14 mouse cellular contexts compared by ENCODE assay signal in genomic region chr4:137480993-137481340, GRCm38 (mm10). TPM values are rescaled to one million over a fixed set of nuclear protein-coding genes. Genes with fewer than 3 reads are reported as not detected.
A peak's percentile ranks its signal among the peaks of the same experiment; 100 is the strongest.
DNase-seq lines count a peak whose midpoint lies in the region; ATAC-seq and TF ChIP-seq lines count a peak whose summit lies in the region.
"Had no signal": no experiment of that assay in that cellular context is flagged by ENCODE, and none has a peak within 500 bp of the region (broad histone marks: within the 10 kb centered on the region; RNA-seq: fewer than 3 reads in every experiment).

No protein-coding gene starts in this region.

- H3K4me3 ChIP-seq in hindbrain, embryonic 13.5 days = no peak overlapping the region
- H3K4me3 ChIP-seq in hindbrain, embryonic 16.5 days (ENCODE audit: low read length) = no peak overlapping the region
- H3K4me3 ChIP-seq in embryonic facial prominence, embryonic 14.5 days (ENCODE audit: low read depth, low read length) = no peak overlapping the region
- no peak overlapping the region for H3K4me3 ChIP-seq in liver, embryonic 13.5 days (replicated peaks)

- H3K4me2 ChIP-seq in hindbrain, embryonic 13.5 days = no peak overlapping the region
- H3K4me2 ChIP-seq in hindbrain, embryonic 16.5 days (ENCODE audit: low read length) = no peak overlapping the region
- no peak overlapping the region for H3K4me2 ChIP-seq in embryonic facial prominence, embryonic 14.5 days (ENCODE audit: low read depth, low read length)
- 0 out of 2 replicates have a peak overlapping the region, but pooled peaks have one; percentile 11 for H3K4me2 ChIP-seq in liver, embryonic 13.5 days

- 0 out of 2 replicates have a peak, but pooled peaks cover 26% of the 10 kb centered on the region for H3K27me3 ChIP-seq in hindbrain, embryonic 13.5 days
- 0 out of 2 replicates have a peak, but pooled peaks cover 2% of the 10 kb centered on the region for H3K27me3 ChIP-seq in hindbrain, embryonic 16.5 days (replicated peaks; ENCODE audit: control insufficient read depth, insufficient read depth, low read length)
- H3K27me3 ChIP-seq in Patski = no peaks in the 10 kb centered on the region
- no peaks in the 10 kb centered on the region for H3K27me3 ChIP-seq in embryonic facial prominence, embryonic 14.5 days (replicated peaks; ENCODE audit: control insufficient read depth, insufficient read depth, low read length)
- H3K27me3 ChIP-seq in liver, embryonic 13.5 days = 0 out of 2 replicates have a peak, but pooled peaks cover 3% of the 10 kb centered on the region

- no peak for ATAC-seq in hindbrain, embryonic 13.5 days (ENCODE audit: low FRiP score)
- ATAC-seq in hindbrain, embryonic 16.5 days = no peak
- ATAC-seq in Patski = peak; percentile 7
- ATAC-seq in embryonic facial prominence, embryonic 14.5 days (ENCODE audit: low read depth) = no peak
- no peak for ATAC-seq in liver, embryonic 13.5 days (ENCODE audit: low read depth)

- intact Hi-C loops in left cerebral cortex, postnatal 25 days (cut with DNase I) = no loop called here

- H3K4me1 ChIP-seq in hindbrain, embryonic 13.5 days (replicated peaks) = peaks cover 79% of the 10 kb centered on the region
- peaks cover 25% of the 10 kb centered on the region for H3K4me1 ChIP-seq in hindbrain, embryonic 16.5 days (ENCODE audit: control insufficient read depth, insufficient read depth, low read depth, low read length)
- H3K4me1 ChIP-seq in embryonic facial prominence, embryonic 14.5 days (ENCODE audit: control insufficient read depth, insufficient read depth, low read length) = peaks cover 71% of the 10 kb centered on the region
- peaks cover 90% of the 10 kb centered on the region for H3K4me1 ChIP-seq in liver, embryonic 13.5 days (replicated peaks)

- POLR2A ChIA-PET in Patski (lab: Charles Lee) = no interaction called here

- 25% methylated on average over 1 of the region's 1 CpGs for WGBS in hindbrain, embryonic 13.5 days
- WGBS in hindbrain, embryonic 16.5 days = 17% methylated on average over 1 of the region's 1 CpGs
- 11% methylated on average over 1 of the region's 1 CpGs for WGBS in embryonic facial prominence, embryonic 14.5 days
- WGBS in liver, embryonic 13.5 days (ENCODE audit: insufficient replicate concordance) = 33% methylated on average over 1 of the region's 1 CpGs

- in situ Hi-C loops in Patski (cut with MboI; ENCODE audit: low pct_unique_long_range_greater_than_20kb) = no loop called here

- no peak overlapping the region for H3K9ac ChIP-seq in hindbrain, embryonic 13.5 days
- H3K9ac ChIP-seq in hindbrain, embryonic 16.5 days (ENCODE audit: low read depth, low read length) = no peak overlapping the region; the same call in 1 of the 2 replicates
- H3K9ac ChIP-seq in embryonic facial prominence, embryonic 14.5 days (ENCODE audit: low read depth, low read length) = 0 out of 2 replicates have a peak overlapping the region, but pooled peaks have one; percentile 28
- peak overlapping the region; percentile 31; the same call in 1 of the 2 replicates for H3K9ac ChIP-seq in liver, embryonic 13.5 days

- 0 out of 2 replicates have a peak overlapping the region, but pooled peaks have one; percentile 35 for H3K27ac ChIP-seq in hindbrain, embryonic 13.5 days
- no peak overlapping the region for H3K27ac ChIP-seq in hindbrain, embryonic 16.5 days (ENCODE audit: low read depth, low read length)
- H3K27ac ChIP-seq in embryonic facial prominence, embryonic 14.5 days (replicated peaks; ENCODE audit: low read depth, low read length) = 0 out of 2 replicates have a peak overlapping the region, but pooled peaks have one; percentile 19
- peak overlapping the region; percentile 71 for H3K27ac ChIP-seq in liver, embryonic 13.5 days

- TF ChIP-seq CTCF in Patski (IDR thresholded peaks at IDR 0.05) = no peak

- H3K36me3 ChIP-seq in hindbrain, embryonic 13.5 days = no peaks in the 10 kb centered on the region
- no peaks in the 10 kb centered on the region for H3K36me3 ChIP-seq in hindbrain, embryonic 16.5 days (ENCODE audit: control insufficient read depth, insufficient read depth, low read length)
- no peaks in the 10 kb centered on the region for H3K36me3 ChIP-seq in embryonic facial prominence, embryonic 14.5 days (ENCODE audit: control insufficient read depth, insufficient read depth, low read length)
- no peaks in the 10 kb centered on the region for H3K36me3 ChIP-seq in liver, embryonic 13.5 days
- H3K36me3 ChIP-seq: G1E had no signal

- H3K9me3 ChIP-seq in hindbrain, embryonic 13.5 days = no peaks in the 10 kb centered on the region
- no peaks in the 10 kb centered on the region for H3K9me3 ChIP-seq in hindbrain, embryonic 16.5 days (ENCODE audit: control insufficient read depth, low read length)
- no peaks in the 10 kb centered on the region for H3K9me3 ChIP-seq in embryonic facial prominence, embryonic 14.5 days (ENCODE audit: control insufficient read depth, low read length)
- H3K9me3 ChIP-seq in liver, embryonic 13.5 days (replicated peaks) = no peaks in the 10 kb centered on the region
- H3K9me3 ChIP-seq: G1E had no signal

- CTCF ChIA-PET in Patski (lab: Charles Lee) = no interaction called here

- DNase-seq in Patski (ENCODE audit: low read depth, low spot score) = no peak
- no peak for DNase-seq in embryonic facial prominence, embryonic 14.5 days (ENCODE audit: low spot score)
- no peak for DNase-seq in liver, embryonic 13.5 days
- DNase-seq in left cerebral cortex, postnatal 25 days (ENCODE audit: low spot score in 2 of 2) = no peak
- no peak for DNase-seq in spleen, postnatal 10 days (ENCODE audit: low spot score in 2 of 2)
- DNase-seq: cerebellum, adult 9-10 months; right cerebral cortex, adult 18-20 months; thymus, postnatal 36 days had no signal

RNA-seq across cellular contexts. Expression of gene Hspg2, which starts 12.4 kb away (rescaled TPM):
- polyA plus RNA-seq in hindbrain, embryonic 13.5 days (2015; fragmentation: Nextera tagmentation; extraction: Ambion mirVana) = 6.1 and 6.8 TPM in 2 replicates
- polyA plus RNA-seq in hindbrain, embryonic 16.5 days (2015; fragmentation: Nextera tagmentation; extraction: Ambion mirVana) = 6.5 and 9.3 TPM in 2 replicates
- 133 TPM for polyA plus RNA-seq in Patski (2021)
- polyA plus RNA-seq in embryonic facial prominence, embryonic 14.5 days (2014; fragmentation: Nextera tagmentation; extraction: Ambion mirVana) = 64.8 and 67.2 TPM in 2 replicates
- polyA plus RNA-seq in liver, embryonic 13.5 days (2015; fragmentation: Nextera tagmentation; extraction: Ambion mirVana) = 2.6 and 3.2 TPM in 2 replicates
- total RNA-seq in left cerebral cortex, postnatal 25 days (2021) = 1 to 10 TPM; 6.2 to 6.4 TPM
- total RNA-seq: megakaryocyte progenitor cell, adult 5-6 weeks had no signal
- polyA plus RNA-seq: G1E had no signal

RNA-seq across cellular contexts. Expression of gene 1700013G24Rik, which starts 27.9 kb away (rescaled TPM):
- polyA plus RNA-seq in hindbrain, embryonic 13.5 days (2015; fragmentation: Nextera tagmentation; extraction: Ambion mirVana) = not detected in 2 replicates
- not detected in 2 replicates for polyA plus RNA-seq in hindbrain, embryonic 16.5 days (2015; fragmentation: Nextera tagmentation; extraction: Ambion mirVana)
- polyA plus RNA-seq in Patski (2021) = not detected
- polyA plus RNA-seq in embryonic facial prominence, embryonic 14.5 days (2014; fragmentation: Nextera tagmentation; extraction: Ambion mirVana) = 0.17 and 0.46 TPM in 2 replicates
- polyA plus RNA-seq in liver, embryonic 13.5 days (2015; fragmentation: Nextera tagmentation; extraction: Ambion mirVana) = not detected in 2 replicates
- not detected for total RNA-seq in left cerebral cortex, postnatal 25 days (2021)
- total RNA-seq: adrenal gland, postnatal 10 days; layer of hippocampus, postnatal 10 days; megakaryocyte progenitor cell, adult 5-6 weeks had no signal
- polyA plus RNA-seq: G1E had no signal

RNA-seq across cellular contexts. Expression of gene Cela3b, which starts 50.6 kb away (rescaled TPM):
- polyA plus RNA-seq in hindbrain, embryonic 13.5 days (2015; fragmentation: Nextera tagmentation; extraction: Ambion mirVana) = not detected in 2 replicates
- polyA plus RNA-seq in hindbrain, embryonic 16.5 days (2015; fragmentation: Nextera tagmentation; extraction: Ambion mirVana) = not detected in 2 replicates
- polyA plus RNA-seq in Patski (2021) = not detected
- 0.30 and 0.56 TPM in 2 replicates for polyA plus RNA-seq in embryonic facial prominence, embryonic 14.5 days (2014; fragmentation: Nextera tagmentation; extraction: Ambion mirVana)
- 0.17 TPM in 1 of 2 replicates, not detected in the other for polyA plus RNA-seq in liver, embryonic 13.5 days (2015; fragmentation: Nextera tagmentation; extraction: Ambion mirVana)
- not detected for total RNA-seq in left cerebral cortex, postnatal 25 days (2021)
- total RNA-seq: adrenal gland, postnatal 10 days; G1E; layer of hippocampus, postnatal 10 days; megakaryocyte progenitor cell, adult 5-6 weeks had no signal
- polyA plus RNA-seq: G1E had no signal

Comparison
In these comparisons a context has a peak if more than half of its experiments do, and no peak if none do; other contexts are left out.
1. H3K9ac ChIP-seq: peak in embryonic facial prominence, embryonic 14.5 days (single experiment) and liver, embryonic 13.5 days (single experiment); none in hindbrain, embryonic 13.5 days (single experiment) and hindbrain, embryonic 16.5 days (single experiment).